Mouse (Mus musculus) spleen, adult 2 months (tissue): ENCODE data around the gene Upk2. TPM values are rescaled to one million over a fixed set of nuclear protein-coding genes. Genes with fewer than 3 reads are reported as not detected.

Experiments
- DNase-seq, 2 experiments: peaks; one replicate each; pipeline versions ENCODE4 v3.0.0 to v3.0.0-alpha.2; 2012 to 2021; ENCODE audit warnings: low spot score in 2 of 2, low read depth in 1 of 2
- H3K27ac ChIP-seq: fragments of 200-500 bp; 2 replicates; pipeline ENCODE4 v1.5.1; 2012; ENCODE audit warnings: low read length, inconsistent platforms; ENCODE audit not compliant: insufficient read depth
- H3K27me3 ChIP-seq: fragments of 200-500 bp; 2 replicates; pipeline ENCODE4 v1.6.1; 2012; ENCODE audit warnings: mild to moderate bottlenecking, moderate library complexity, low read length, inconsistent platforms; ENCODE audit not compliant: control insufficient read depth, insufficient read depth
- H3K36me3 ChIP-seq: fragments of 200-500 bp; 2 replicates; pipeline ENCODE4 v1.6.1; 2012; ENCODE audit warnings: mild to moderate bottlenecking, low read length, inconsistent platforms; ENCODE audit not compliant: control insufficient read depth, insufficient read depth
- H3K4me1 ChIP-seq: fragments of 200-500 bp; 2 replicates; pipeline ENCODE4 v1.6.1; 2011; ENCODE audit warnings: inconsistent platforms; ENCODE audit not compliant: control insufficient read depth, insufficient read depth, insufficient read length
- H3K4me3 ChIP-seq: fragments of 200-500 bp; 2 replicates; pipeline ENCODE4 v1.5.1; 2011; ENCODE audit warnings: mild to moderate bottlenecking, inconsistent platforms; ENCODE audit not compliant: insufficient read depth, insufficient read length; ENCODE audit errors: extremely low read depth
- CTCF ChIP-seq: fragments of 200-500 bp; IDR thresholded peaks from 2 replicates; pipeline ENCODE4 v1.5.1; 2011; ENCODE audit warnings: mild to moderate bottlenecking, inconsistent platforms; ENCODE audit not compliant: insufficient read depth, insufficient read length, insufficient replicate concordance; ENCODE audit errors: extremely low read depth
- POLR2A ChIP-seq: fragments of 200-500 bp; IDR thresholded peaks from 2 replicates; pipeline ENCODE4 v1.6.1; 2011; ENCODE audit warnings: low read depth, low read length, inconsistent platforms
- WGBS: fragments of 180-500 bp; shearing (Covaris S2); methylation state at CpG from one replicate; pipeline ENCODE4 v1.1.7; 2018; 5-methylcytosine and 5-hydroxymethylcytosine counted together
- polyA plus RNA-seq: library from polyadenylated mRNA; depleted of rRNA; stranded (reverse); fragments of >200 nt; gene quantifications from 2 replicates; pipeline ENCODE4 v1.2.3, GENCODE M21; 2012; rRNA removed

The Upk2 gene
- polyA plus RNA-seq, 1 experiment = not detected

- no peaks in the 10 kb centered on the region for H3K4me1 ChIP-seq
- under 1% methylated on average over 24 of the region's 24 CpGs for WGBS
- DNase-seq = no peak
- no peak; the same call in 1 of the 2 replicates for TF ChIP-seq POLR2A
- no peak for TF ChIP-seq CTCF
- peak overlapping the region; percentile 92 for H3K4me3 ChIP-seq
- no peaks in the 10 kb centered on the region for H3K27me3 ChIP-seq
- H3K27ac ChIP-seq = peak overlapping the region; percentile 96
- H3K36me3 ChIP-seq = peaks cover 31% of the 10 kb centered on the region
Observed at GRCm38 (mm10) chr9:44407752-44408097, 47.1 kb downstream of the Upk2 start.

- Histone ChIP-seq H3K4me3 (peak within 1 kb of the TSS; percentile 92), H3K27ac (peak within 1 kb of the TSS; percentile 96), H3K27me3 (no peaks in the 10 kb centered on the region), H3K4me1 (no peaks in the 10 kb centered on the region), H3K36me3 (peaks cover 37% of the 10 kb centered on the region)
- TF ChIP-seq POLR2A (peak; percentile 44; the same call in 1 of the 2 replicates), CTCF (no peak)
- under 1% methylated on average over 51 of the region's 51 CpGs for WGBS
- DNase-seq = peak; percentile 89 to 94
Observed at GRCm38 (mm10) chr9:44406906-44407751, 47.6 kb downstream of the Upk2 start, which contains the start of the genes Rps25 and Trappc4. TSS of gene Rps25 (plus strand) at chr9:44407139. TSS of gene Trappc4 (minus strand) at chr9:44407600.

GRCm38 (mm10) chr9:44405011-44405410 is 49.8 kb downstream of the Upk2 start:
- H3K36me3 ChIP-seq = peaks cover 37% of the 10 kb centered on the region
- DNase-seq = no peak
- no peak overlapping the region for H3K27ac ChIP-seq
- H3K27me3 ChIP-seq = no peaks in the 10 kb centered on the region
- H3K4me1 ChIP-seq = no peaks in the 10 kb centered on the region; the same call in 1 of the 2 replicates
- H3K4me3 ChIP-seq = no peak overlapping the region
- no peak for TF ChIP-seq CTCF
- TF ChIP-seq POLR2A = no peak
- WGBS = 92% methylated on average over 3 of the region's 3 CpGs

Other genes starting within 250 kb of the Upk2 start
- gene Cbl, start 220.9 kb downstream of the Upk2 start, polyA plus RNA-seq = 16.1 and 20.3 TPM in 2 replicates
- not detected in 2 replicates for gene Ccdc153, start 214.3 kb downstream of the Upk2 start, polyA plus RNA-seq
- gene Pdzd3, start 203.5 kb downstream of the Upk2 start, polyA plus RNA-seq = 0.07 and 0.08 TPM in 2 replicates
- gene Nlrx1, start 186.4 kb downstream of the Upk2 start, polyA plus RNA-seq = 8.4 and 10.7 TPM in 2 replicates
- 12.3 and 22.3 TPM in 2 replicates for gene Abcg4, start 166.4 kb downstream of the Upk2 start, polyA plus RNA-seq
- gene Hinfp, start 149.3 kb downstream of the Upk2 start, polyA plus RNA-seq = 24.7 and 25.2 TPM in 2 replicates
- 28.0 and 38.5 TPM in 2 replicates for gene C2cd2l, start 134.7 kb downstream of the Upk2 start, polyA plus RNA-seq
- gene Dpagt1, start 129.0 kb downstream of the Upk2 start, polyA plus RNA-seq = 24.0 and 25.2 TPM in 2 replicates
- gene H2afx, start 120.3 kb downstream of the Upk2 start, polyA plus RNA-seq = 117 and 258 TPM in 2 replicates
- gene Hmbs, start 110.7 kb downstream of the Upk2 start, polyA plus RNA-seq = 121 and 147 TPM in 2 replicates
- gene Vps11, start 93.3 kb downstream of the Upk2 start, polyA plus RNA-seq = 23.7 and 25.6 TPM in 2 replicates
- 39.8 and 44.3 TPM in 2 replicates for gene Hyou1, start 75.5 kb downstream of the Upk2 start, polyA plus RNA-seq
- gene Slc37a4, start 58.1 kb downstream of the Upk2 start, polyA plus RNA-seq = 24.5 and 25.4 TPM in 2 replicates
- 137 and 144 TPM in 2 replicates for gene Rps25, start 47.8 kb downstream of the Upk2 start, polyA plus RNA-seq
- 22.9 and 29.7 TPM in 2 replicates for gene Trappc4, start 47.4 kb downstream of the Upk2 start, polyA plus RNA-seq
- gene Ccdc84, start 36.4 kb downstream of the Upk2 start, polyA plus RNA-seq = 18.1 and 26.0 TPM in 2 replicates
- gene Foxr1, start 13.8 kb downstream of the Upk2 start, polyA plus RNA-seq = 0.09 and 0.15 TPM in 2 replicates
- gene Bcl9l, start 27.8 kb upstream of the Upk2 start, polyA plus RNA-seq = 42.2 and 50.3 TPM in 2 replicates
- 133 and 154 TPM in 2 replicates for gene Cxcr5, start 106.9 kb upstream of the Upk2 start, polyA plus RNA-seq
- 15.3 and 17.3 TPM in 2 replicates for gene Ddx6, start 149.9 kb upstream of the Upk2 start, polyA plus RNA-seq
- gene Treh, start 218.3 kb upstream of the Upk2 start, polyA plus RNA-seq = not detected in 2 replicates